Mouse (Mus musculus) heart, postnatal 36 days (tissue): ENCODE measurements around the gene Frmd4a. TPM values are rescaled to one million over a fixed set of nuclear protein-coding genes. Genes with fewer than 3 reads are reported as not detected.
"Not testable (repeated sequence)": the region's sequence is repeated elsewhere in the genome, so short reads cannot be mapped to it uniquely, and the experiment has no call there.

ENCODE experiments used
- DNase-seq, 2 experiments: peaks; one replicate each; pipeline ENCODE4 v3.0.0; 2021 to 2022
- intact Hi-C: fragments of 180-260 bp; cut with DNase I; formaldehyde crosslinking; loops from one replicate; pipeline ENCODE4 v1.15.1; 2025
- total RNA-seq, 2 experiments: library from RNA; stranded (reverse); gene quantifications; 2 replicates each; pipeline ENCODE4 v1.2.3; 2021

Gene Frmd4a
- total RNA-seq, 2 experiments from 2014 or later, result 18.0 to 26.1 TPM

DNA sequence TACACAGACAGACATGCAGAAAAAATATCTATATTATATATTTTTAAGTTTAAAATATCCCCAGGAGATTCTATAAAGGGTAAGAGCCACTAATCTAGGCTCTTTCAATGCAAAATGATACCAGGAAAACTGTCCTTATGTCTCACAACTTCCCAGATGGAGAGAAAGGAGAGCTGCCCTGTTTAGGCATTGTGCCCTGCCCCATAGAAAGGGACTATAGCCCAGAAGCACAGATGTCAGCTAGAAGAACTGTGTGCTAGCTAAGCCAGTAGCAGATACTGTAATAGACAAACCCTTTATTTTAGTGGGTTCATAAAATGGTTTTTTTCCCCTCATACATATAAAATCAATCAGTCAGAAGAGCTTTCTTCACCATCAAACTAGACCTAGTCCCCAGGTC is 175.7 kb downstream of the Frmd4a start:
- intact Hi-C loops, result no loop called here
- DNase-seq, result no peak

- DNase-seq, result no peak
Observed at GRCm38 (mm10) chr2:4194324-4195014, 177.0 kb downstream of the Frmd4a start.

DNA sequence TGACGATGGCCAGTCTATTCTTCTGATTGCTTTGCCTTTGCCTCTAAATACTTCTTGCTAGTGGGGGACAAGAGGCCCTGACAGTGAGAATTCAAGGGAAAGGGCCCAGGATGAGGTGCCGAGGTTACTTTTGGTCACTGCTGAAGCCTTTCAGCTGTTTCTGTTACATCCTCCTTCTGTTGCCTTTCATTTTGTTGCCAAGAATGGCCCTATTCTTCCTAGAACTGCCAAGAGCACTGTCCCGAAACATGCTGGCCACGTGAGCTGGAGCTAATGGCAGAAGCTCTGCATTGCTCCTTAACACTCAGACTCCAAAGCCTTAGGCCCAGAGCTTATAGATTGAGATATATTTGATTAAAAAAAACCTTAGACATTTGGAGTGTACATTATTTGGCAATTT is 178.5 kb downstream of the Frmd4a start:
- intact Hi-C loops, result no loop called here
- no peak for DNase-seq

More at GRCm38 (mm10) chr2:4194324-4195014, 177.0 kb downstream of the Frmd4a start:
- intact Hi-C loops, result no loop called here

DNA sequence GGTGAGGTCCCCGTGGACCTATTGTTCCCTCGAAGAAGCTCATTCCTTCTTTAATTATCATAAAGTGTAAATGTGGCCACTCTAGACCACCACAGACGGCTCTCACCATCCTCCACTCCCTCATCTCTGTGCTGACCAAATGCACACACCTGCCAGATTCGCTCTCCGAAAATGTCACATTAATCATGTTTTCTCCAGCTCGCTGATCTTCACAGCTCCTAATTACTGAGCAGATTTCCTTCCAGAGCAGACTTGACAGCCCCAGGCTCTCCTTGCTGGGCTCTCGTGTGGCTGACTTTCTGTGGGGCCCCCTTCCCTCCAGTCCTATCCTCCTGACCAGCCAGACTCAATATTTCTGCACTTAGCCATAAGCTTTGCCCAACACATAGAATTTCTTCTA is 191.7 kb downstream of the Frmd4a start:
- DNase-seq, result no peak
- intact Hi-C loops, result no loop called here

GRCm38 (mm10) chr2:4222497-4222828 is 204.9 kb downstream of the Frmd4a start:
- intact Hi-C loops, result loop anchor here (1.0 to 5.0 kb wide), 5 partner anchors 75 to 640 kb away; no protein-coding TSS in a partner anchor
- no peak for DNase-seq

- intact Hi-C loops, result loop anchor here (2.0 to 5.0 kb wide), 4 partner anchors 74 to 639 kb away; no protein-coding TSS in a partner anchor
- DNase-seq, result no peak
Observed at GRCm38 (mm10) chr2:4223316-4223715, 205.8 kb downstream of the Frmd4a start.

GRCm38 (mm10) chr2:4226941-4227558 is 209.5 kb downstream of the Frmd4a start:
- intact Hi-C loops, result loop anchor here (2.0 kb wide), 1 partner anchor 26 kb away; no protein-coding TSS in a partner anchor
- DNase-seq, result no peak

DNA sequence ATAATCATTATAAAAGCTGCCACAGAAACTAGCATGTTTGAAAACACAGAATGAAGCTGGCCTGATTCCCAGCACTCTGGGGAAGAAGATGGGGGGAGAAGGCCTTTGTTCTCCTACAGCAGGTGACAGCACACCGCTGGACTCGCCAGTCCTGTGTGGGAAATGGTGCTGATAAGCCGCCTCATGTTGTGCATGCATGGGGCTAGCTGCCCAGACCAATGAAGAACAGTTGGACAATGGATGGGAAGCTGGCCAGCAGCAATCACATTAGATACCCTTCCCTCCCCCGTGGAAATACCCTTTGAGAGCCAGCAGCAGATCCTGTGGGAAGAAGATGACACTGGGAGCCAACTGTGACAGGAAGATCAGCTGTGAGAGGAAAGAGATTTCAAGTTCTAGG is 210.0 kb downstream of the Frmd4a start:
- intact Hi-C loops, result loop anchor here (2.0 kb wide), 1 partner anchor 25 kb away; no protein-coding TSS in a partner anchor
- peak; percentile 40 to 43 for DNase-seq

- intact Hi-C loops, result no loop called here
- DNase-seq, result no peak
Observed at GRCm38 (mm10) chr2:4228510-4228909, 211.0 kb downstream of the Frmd4a start.

- DNase-seq, result no peak
- intact Hi-C loops, result no loop called here
Observed at GRCm38 (mm10) chr2:4232335-4232734, 214.8 kb downstream of the Frmd4a start.

- DNase-seq, result no peak
- intact Hi-C loops, result no loop called here
Observed at GRCm38 (mm10) chr2:4232761-4233322, 215.3 kb downstream of the Frmd4a start.

GRCm38 (mm10) chr2:4237686-4238085 is 220.2 kb downstream of the Frmd4a start:
- no peak for DNase-seq
- intact Hi-C loops, result no loop called here

DNA sequence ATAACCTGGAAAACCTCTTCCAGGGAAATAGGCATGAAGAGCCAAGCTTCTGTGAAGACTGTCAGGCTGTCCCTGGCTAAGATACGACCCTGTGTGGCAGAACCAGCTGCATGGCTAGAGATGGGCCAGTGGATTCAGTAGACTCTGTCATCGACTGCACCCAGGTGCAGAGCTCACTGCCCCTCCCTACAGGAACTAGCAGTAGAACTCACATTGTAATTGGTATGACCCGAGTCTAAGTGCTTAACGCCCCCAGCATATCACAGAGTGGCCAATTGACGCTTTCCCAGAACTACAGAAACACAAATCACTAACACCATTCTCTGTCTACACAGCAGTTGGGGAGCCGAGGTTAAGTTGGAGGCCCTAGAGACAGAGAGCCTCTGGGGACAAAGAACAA is 232.2 kb downstream of the Frmd4a start:
- intact Hi-C loops, result no loop called here

GRCm38 (mm10) chr2:4252541-4253291 is 235.2 kb downstream of the Frmd4a start:
- intact Hi-C loops, result loop anchor here (2.0 kb wide), 1 partner anchor 26 kb away; no protein-coding TSS in a partner anchor
- peak; percentile 19 to 49 for DNase-seq

More for the DNA sequence above, 232.2 kb downstream of the Frmd4a start:
- no peak for DNase-seq

DNA sequence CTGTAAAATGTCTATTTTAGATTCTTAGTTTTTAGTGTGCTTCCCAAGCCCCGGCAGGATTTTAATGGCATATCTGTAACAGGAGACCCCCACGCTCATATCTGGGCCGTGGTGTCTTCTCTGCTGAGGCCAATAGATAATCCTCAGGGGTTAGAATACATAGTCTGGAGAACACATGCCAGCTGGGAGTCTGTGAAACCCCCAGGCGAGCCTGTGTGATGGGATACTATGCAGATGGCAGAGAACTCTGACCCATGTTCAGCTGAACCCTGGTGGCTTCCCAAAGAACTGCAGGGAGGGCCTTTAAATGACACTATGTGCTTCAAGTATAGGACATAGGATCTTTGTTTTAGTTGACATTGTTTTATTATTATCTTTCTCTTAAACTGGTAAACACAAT is 235.8 kb downstream of the Frmd4a start:
- DNase-seq, result peak; percentile 57 to 64
- intact Hi-C loops, result loop anchor here (2.0 kb wide), 1 partner anchor 27 kb away; no protein-coding TSS in a partner anchor

- no peak for DNase-seq
- intact Hi-C loops, result no loop called here
Observed at GRCm38 (mm10) chr2:4254083-4254482, 236.6 kb downstream of the Frmd4a start.

DNA sequence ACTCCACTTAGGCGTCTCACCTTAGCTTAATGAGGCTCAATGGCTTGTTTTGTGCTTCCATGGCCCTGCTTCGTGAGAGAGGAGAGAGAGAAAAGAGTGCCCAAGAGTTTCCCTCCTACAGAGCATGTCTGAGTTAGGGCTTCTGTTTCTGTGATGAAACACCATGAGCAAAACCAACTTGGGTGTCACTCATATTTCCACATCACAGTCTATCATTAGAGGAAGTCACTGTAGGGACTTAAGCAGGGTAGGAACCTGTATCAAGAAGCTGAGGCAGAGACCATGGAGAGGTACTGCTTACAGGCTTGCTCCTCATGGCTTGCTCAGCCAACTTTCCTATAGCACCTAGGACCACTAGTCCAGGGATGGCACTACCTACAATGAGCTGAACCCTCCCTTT is 238.7 kb downstream of the Frmd4a start:
- intact Hi-C loops, result no loop called here
- no peak for DNase-seq

DNA sequence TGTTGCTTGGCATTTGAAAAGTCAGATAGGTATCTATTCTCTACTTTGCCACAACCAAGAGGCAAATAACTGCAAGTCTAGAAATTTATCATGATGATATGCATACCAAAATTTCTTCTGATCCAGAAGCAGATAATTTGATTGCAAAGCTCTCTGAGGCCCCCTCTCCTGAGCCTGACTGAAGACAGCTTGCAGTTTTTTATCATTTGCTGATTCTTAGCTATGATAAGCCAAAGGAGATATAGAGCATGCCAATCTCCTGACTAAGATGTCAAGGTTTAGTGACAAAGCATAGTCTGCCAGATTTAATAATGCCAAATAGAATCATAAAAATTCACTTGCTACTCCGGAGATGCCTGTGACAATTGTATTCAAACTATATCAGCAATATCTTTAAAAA is 240.1 kb downstream of the Frmd4a start:
- DNase-seq, result no peak
- intact Hi-C loops, result no loop called here

DNA sequence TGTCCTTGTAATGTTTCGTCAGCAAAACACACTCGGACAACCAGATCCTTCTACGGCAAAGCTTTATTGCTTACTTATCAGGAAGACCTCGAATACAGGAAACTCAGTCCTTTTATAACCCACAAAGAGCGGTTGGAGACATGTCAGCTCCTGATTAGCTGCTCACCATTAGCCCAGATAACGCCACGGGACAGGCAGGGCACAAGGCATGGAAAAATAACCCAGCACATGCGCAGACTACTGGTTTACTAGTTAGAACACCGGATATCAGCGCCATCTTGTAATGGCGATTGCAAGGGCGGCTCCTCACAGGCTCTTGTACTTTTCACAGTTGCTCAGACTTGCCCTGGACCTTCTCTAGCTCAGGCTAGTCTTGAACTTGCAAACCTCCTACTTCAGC is 241.3 kb downstream of the Frmd4a start:
- intact Hi-C loops, DNase-seq: not testable (repeated sequence)

DNA sequence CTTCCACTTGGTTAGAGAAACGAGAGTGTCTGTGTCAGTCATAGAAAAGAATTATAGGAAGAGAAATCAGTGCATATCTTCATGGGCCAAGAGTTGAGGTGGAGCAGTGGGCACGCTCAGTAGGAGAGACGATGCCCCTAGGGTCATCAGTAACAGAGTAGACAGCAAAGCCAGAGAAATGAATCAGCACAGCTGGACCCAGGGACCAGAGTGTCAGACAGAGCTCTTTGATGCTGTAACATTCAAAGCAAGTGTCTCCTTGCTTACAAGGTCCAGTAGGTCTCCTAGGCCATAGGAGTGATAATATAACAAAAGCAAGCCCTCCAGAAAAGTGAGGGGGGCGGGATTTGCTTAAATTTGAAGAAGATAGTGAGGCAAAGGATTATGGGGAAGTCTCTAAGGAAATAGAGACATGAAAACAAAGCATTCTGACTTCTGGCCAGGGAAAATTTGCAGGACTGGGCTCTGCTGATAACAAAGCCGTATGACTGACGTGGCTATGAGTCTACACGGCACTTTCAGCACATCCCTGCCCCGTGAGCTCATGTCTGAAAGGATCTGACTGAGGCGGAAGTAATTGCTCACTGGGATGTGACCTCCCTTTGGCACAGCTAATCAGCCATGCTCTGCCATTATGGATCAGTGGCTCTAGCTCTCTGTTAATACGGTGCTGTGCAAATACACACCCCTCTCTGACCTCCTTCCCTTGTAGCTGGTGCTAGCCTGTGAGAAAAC is 243.0 kb downstream of the Frmd4a start:
- intact Hi-C loops, result no loop called here
- DNase-seq, result peak in 1 of 2 experiments; percentile 5
